Mouse (Mus musculus) urinary bladder, postnatal 10 days (tissue): ENCODE data around the gene Trpm3.
"Not testable (repeated sequence)": the region's sequence is repeated elsewhere in the genome, so short reads cannot be mapped to it uniquely, and the experiment has no call there.

Source experiments
- DNase-seq: peaks from one replicate; pipeline ENCODE4 v3.0.0; 2022; ENCODE audit warnings: low spot score

Trpm3 gene

DNA sequence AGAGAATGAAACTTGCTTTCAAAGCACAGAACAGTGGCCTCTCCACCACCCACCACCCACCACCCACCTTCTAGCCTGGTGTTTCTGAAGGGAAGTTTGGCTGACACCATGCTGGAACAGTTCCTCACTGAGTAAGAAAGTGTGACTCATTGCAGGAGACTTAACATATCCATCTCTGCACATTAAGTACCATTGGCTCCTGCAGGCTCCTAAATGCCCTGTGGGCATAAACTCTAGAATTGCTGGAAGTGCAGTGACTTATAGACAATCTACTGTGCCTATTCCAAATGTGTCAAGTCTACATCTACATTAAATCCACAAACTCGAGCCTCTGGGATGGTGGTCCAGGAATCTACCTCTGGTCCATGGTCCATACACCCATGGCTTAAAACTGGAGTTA lies 840.3 kb downstream of the Trpm3 start:
- no peak for DNase-seq

DNA sequence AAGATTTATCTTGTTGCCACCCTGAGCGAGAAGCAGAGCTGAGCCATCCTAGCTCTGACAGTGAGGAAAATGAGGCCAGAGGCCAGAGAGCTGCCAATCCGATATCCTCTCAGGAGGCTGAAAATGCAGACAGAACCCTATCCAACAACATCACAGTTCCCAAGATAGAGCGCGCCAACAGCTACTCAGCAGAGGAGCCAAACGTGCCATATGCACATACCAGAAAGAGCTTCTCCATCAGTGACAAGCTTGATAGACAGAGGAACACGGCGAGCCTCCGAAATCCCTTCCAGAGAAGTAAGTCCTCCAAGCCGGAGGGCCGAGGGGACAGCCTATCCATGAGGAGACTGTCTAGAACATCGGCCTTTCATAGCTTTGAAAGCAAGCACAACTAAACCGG lies 849.1 kb downstream of the Trpm3 start:
- DNase-seq: no peak

DNA sequence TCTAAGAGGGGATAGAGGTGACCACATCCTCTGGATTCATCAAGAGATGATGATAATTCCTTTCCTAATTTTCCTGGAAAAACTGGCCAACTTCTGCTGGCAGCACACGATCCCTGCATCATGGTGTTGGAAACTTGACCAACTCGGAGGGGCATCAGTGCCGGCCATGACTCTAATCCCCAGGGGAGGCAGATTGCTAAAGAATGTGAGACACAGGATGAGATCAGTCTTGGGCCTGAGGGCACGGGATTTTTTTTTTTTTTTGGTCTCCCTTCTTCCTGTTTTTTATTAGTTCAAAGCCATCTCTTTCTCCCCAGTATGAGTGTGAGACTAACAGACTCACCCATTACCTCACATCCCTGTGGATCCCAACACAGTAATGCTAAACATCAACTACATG lies 855.1 kb downstream of the Trpm3 start:
- no peak for DNase-seq

DNA sequence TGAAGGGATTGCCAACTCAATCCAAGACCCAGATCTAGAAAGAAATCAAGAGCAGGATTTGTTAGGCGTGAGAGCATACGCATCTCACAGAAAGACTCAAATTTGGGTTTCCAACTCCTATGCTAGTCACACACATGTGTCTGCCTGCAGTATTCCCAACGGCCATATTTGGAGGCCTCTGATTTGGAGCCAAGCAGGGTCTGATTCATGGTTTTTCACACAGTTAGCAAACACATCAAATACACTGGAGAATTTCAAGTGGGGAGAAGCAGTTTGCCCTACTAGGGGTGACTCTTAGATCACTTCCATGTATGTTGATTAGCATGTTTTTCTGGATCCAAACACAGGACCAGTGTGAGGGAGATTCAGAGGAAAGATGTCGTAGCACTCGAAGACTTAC lies 855.7 kb downstream of the Trpm3 start:
- DNase-seq: no peak

DNA sequence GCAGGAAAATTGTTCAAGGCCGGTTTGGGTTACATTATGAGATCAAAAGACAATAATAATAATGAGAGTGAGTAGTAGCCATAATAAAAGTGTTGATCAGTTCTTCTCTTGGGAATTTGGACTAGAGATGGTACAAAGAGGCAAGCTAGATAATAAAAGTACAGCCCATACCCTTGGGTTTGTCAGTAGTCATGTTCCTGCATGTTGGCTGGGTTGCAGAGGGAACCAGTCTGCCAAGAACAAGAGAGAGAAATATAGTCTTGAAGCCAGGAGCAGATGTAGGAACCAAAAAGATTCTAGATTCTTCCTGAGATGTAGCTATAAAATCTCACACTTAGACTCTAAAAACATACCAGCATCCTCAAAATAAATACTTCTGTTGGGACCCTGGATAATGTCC lies 861.4 kb downstream of the Trpm3 start:
- DNase-seq: no peak

DNA sequence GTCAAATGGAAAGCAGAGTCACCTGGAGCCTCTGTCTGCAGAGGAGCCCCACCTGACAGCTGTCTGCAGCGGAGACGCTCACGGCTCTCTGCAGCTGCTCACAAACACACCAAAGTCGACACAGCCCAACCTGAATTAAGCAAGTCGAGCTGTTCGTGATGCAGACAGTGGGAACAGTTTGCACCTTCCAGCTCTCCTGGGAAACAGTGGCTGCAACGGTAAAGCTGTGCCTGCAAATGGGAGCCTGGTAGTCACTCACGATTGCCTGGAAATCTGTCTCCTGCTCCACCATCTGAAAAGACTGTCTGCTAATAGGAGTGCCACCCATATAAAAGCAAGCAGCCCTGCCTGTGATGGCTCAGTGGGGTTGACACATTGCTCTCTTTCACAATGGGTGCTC lies 865.0 kb downstream of the Trpm3 start:
- DNase-seq: no peak

DNA sequence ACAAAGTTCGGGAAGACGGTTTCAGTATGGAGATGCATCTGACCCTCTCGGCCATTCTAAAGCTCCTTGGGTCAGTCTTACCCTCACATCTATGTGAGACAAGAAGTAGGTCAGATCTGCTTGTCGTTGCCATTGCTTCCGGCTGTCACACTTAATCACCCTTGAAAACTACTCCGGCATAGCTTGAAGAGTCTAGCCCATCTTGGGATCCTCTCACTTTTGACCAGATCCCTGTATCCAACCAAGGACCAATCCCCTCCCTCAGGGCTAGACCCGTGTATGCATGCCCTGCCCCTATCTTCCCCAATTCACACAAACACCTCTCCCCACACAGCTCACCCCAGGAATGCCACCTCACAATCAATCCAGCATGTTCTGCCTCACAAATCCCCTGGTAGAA lies 867.0 kb downstream of the Trpm3 start:
- no peak for DNase-seq

DNA sequence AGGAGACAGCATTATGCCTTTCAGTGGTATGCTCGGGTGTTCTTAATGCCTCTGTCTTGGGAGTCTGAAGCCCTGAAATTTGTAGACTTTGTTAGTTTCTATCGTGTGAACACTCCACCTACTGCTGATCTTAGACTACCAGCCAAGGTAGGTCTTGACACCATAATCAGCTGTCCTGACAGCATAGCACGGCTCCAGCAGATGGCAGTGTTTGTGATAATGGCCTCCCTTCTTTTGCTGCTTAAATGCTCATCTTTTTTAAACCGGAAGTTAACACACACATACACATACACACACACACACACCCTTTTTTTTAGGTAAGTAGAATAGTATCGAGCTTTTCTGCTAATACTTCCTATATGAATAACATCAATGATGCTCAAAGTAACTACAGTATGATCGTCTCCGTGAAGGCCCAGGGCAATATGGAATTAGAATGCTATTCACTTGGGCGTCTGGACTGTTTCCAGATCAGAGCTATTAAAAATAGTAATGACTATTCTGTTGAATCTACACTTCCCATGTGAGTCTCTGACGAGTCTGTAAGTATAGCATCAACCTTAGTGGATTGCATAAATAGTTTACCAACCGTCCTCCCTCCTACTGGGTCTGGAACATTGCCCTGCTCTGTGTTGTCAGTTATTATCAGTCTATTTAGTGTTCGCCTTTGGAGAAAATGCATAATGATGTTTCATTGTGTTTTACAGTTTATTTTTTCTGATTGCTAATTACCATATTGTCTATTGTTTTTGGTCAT lies 867.8 kb downstream of the Trpm3 start:
- DNase-seq: no peak

DNA sequence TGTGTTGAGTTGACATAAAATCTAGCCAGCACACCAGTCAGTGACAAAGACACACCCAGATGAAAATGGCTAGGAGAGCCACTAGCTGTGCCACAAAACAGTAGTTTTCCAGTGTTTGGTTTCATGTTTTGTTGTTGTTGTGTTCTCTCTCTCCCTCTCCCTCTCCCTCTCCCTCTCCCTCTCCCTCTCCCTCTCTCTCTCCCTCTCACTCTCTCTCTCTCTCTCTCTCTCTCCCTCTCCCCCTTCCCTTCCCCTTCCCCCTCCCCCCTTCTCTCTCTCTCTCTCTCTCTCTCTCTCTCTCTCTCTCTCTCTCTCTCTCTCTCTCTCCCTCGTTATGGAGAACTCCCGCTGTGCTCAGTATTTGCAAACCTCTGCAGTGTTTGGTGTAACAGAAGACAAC lies 874.8 kb downstream of the Trpm3 start:
- DNase-seq: no peak

DNA sequence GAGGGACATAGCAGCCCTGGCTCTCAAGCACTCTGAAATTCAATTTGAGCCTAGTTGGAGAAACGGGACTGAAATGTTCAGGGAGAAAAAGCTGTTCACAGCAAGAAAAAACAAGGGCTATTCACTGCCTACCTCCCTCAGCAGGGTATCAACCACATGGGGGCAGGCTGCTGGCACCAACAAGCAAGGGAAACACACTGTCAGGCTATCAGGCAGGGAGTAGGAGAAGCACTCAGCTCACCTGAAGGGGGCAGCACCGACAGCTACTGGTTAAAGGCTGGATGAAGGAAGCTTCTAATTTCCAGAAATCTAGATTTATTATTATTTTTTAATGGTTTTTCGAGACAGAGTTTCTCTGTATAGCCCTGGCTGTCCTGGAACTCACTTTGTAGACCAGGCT lies 876.7 kb downstream of the Trpm3 start:
- no peak for DNase-seq

DNA sequence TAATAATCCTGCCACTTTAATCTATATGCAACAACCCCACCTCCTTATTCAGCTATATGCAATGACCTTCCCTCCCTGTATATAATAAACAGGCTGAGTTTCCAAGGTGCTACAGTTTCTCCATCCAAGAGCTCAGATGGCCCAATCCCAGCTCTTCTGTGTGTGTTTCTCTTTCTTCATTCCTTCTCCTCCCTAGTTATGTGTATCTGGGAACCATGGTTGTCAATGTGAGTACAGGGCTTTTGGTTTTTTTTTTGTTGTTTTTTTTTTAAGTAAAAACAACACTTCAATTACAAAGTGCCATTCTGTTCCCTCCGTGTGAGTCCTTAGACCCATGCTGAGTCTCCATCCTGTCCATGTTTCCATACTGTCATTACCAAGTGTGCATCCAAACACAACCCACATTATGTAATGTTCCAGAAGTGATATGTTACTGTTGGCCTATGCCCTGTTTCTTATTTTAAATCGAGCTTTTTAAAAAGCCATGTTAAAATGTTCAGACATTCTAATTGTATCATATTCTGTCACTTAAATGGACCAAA lies 879.4 kb downstream of the Trpm3 start:
- DNase-seq: no peak

DNA sequence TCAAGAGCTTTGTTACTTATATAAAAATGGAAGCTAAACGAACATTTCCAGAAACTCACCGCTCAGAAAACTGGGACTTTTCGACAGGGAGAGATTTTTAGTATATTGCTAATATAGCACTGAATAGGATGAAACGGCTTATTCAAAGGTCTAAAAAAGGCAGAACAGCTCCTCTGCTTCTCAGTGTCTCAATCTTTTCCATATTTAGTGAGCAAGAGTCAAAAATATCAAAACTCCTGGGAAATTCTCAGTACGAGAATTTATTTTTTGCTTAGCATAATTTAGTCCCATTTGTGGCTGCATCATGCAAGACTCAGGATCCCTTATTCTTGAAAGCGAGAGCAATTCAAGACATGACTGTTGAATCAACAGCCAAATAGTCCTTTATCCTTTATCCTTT lies 884.1 kb downstream of the Trpm3 start:
- DNase-seq: no peak

DNA sequence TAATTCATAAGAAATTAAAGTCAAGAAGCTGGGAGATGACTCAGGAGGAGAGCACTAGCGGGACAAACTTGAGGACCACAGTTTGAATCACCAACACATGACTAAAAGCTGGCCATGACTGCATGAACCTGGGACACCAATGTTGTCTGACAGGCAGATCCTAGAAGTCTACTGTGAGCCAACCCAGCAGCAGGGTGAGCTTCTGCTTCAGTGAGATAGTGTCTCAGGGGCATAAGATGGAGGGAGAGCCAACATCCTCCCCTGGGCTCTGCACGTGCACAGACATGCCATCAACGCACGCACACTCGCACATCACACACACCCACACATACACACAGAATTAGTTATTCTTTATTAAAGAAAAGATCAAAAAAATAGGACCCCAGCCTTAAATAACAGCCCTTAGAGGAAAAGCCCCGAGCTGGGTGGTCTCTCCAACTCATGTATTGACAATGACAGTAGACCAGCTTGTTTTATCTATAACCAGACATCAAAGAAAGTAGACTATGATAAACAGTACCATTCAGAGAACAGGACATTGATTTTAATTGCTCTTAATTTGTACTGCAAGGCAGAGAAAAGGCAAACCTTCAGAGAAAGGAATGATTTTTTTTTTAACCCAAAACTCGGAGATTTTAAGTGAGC lies 884.6 kb downstream of the Trpm3 start:
- no peak for DNase-seq

DNA sequence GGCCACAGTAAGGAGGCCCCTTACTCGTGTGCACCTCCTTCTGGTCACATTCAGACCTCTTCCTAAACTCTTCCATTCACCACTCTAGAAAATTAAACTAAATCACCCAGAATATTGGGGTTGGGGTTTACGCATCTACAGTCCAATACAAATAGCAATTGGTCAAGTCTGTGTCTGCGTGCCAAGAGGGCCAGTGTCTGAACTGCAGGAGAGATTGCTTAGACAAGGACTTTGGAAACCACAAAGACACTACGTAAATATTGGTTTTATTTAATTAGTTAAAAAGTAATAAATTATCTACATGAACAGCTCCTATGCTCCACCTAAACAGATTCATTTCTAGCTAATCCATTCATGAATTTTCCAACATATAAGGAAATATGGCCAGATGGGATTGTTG lies 886.0 kb downstream of the Trpm3 start:
- no peak for DNase-seq

DNA sequence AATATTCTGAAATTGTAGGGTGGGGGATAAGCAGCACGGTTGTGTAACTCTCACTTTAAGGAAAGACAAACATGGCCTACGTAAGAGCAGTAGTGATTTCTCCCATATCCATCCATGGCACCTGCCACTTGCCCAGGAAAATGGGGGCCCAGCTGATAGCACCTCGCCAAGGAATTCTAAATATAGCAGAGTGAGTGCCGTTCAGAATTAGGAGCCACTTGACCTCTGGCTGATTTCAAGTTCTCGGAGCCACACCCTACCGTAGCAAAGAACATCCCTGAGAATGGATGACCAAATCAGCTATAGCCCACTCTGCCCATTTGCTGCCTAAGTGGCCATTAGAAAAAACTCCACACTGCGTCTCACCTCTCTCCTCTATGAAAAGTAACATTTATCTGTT lies 887.6 kb downstream of the Trpm3 start:
- DNase-seq: no peak

DNA sequence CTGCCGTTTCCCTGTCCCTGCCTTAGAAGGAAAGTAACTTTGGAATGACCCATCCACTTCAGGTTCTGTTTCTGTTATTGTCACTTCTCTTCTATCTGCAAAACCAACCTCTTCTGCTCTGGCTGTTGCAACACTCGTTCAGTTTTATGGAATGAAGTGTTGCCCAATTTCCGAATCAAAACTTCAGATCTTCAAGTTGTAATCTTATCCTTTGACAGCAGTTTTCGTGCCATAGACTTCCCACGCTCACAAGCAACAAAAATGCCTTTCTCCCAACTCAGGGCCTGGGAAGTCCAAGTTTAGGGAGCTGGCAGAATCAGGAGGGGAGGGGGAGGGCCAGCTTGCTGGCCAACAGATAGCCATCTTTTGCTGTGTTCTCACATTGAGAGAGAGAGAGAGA lies 889.4 kb downstream of the Trpm3 start:
- DNase-seq: no peak

DNA sequence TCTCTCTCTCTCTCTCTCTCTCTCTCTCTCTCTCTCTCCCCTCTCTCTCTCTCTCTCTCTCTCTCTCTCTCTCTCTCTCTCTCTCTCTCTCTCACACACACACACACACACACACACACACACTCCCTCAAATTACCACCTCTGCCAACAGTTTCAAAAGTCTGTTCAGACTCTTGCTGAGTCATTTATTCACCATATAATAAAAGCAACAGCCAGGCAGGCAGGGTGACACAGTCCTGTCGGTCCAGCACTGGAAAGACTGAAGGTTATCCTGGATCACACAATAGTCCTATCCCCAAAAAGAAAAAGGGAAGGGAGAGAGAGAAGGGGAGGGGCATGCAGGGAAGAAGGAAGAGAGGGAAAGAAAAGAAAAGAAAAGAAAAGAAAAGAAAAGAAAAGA lies 894.5 kb downstream of the Trpm3 start:
- DNase-seq: not testable (repeated sequence)

DNA sequence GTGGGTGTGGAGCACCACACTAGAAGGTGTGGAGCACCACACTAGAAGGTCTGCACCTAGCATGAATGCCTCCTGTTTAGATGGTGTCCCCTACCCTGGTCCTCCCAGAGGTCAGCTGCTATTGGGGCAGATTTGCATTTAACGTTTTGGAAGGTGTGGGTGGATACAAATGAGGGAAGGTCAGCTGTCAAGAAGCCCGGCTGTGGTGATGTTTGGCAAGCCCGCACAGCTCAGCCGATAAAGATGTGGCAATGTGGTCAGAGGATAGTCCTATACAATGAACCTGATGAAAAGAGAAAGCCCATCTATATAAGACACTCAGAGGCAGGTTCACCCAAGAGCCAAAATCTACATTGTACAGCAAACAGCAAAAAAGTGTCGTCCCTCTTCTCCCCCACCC lies 895.3 kb downstream of the Trpm3 start:
- DNase-seq: no peak

DNA sequence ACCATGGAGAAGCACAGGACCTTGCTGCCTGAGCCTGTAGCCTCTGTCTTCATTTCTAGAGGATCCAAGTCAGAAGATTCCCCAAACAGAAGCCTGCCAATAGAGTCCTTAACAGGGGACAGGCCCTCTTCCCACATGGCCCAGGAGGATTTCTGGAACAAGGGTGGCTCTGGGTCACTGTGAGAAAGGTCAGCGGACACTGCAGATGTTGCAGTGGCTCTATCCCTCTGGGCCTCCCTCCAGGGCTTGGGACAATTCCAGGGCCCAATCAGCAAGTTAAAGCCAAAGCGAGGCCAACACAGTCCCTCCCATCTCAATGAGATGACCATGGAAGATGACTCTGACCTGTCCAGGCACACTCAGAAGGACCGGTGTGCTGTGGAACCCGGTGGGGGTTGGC lies 896.1 kb downstream of the Trpm3 start:
- DNase-seq: no peak

DNA sequence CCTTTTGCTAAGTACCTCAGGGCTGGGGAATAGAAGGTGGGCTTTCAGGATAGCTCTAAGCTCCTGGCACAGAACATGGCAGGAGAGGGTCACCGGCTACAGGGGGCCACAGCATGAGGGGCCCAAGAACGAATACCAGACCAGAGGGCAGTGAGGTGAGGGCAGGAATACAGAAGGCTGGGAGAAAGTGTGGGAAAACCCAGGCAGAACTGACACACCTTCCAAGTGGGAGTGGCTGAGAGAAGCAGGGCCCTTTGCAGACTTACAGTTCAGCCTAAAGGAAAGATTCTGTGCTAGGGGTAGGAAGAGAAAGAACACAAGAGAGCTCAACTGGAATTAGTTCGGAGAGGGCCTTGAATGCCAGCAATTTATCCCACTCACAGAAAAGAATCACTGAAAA lies 896.9 kb downstream of the Trpm3 start:
- no peak for DNase-seq

DNA sequence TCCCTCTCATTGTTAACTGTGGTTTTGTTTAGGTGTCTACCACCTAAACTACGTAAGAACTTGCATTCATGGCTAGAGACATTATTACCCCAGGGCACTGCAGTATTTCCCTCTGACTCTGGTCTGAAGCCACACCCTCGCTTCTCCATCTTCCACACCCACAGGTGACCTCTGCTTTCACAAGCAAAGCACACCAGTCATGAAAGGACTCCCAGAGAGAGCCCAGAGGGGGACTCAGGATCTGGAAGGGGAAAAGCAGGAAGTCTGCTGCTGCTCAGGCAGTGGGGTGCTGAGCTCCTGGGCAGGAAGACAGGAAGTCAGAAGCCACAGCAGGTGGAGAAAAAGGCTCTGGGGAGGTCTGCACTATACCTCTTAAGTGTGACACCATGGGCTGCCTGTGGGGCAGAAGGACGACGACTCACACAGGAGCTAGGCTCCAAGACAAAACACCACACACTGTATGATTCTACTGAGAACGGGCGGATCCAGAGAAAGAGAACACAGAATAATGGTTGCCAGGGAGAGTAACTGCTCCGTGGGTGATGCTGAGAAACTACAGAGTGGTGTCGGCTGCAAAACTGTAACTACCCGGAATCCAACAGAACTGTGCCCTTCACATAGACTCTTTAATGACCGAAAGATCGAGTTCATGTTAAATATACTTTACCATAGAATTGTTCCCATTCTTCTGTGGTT lies 898.1 kb downstream of the Trpm3 start:
- DNase-seq: no peak

DNA sequence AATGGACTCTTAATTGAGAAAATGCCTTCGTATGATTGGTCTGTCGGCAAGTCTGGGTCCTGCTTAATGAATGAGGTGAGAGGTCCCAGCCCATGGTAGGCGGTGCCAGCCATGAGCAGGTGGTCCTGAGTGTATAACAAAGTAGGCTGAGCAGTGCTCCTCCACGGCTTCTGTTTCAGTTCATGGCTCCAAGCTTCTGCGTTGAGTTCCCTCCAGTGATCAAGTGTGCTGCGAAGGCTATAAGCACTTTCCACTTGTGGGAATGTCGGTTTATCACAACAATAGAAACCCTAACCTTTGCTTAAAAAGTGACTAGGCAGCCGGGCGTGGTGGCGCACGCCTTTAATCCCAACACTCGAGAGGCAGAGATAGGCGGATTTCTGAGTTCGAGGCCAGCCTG lies 898.7 kb downstream of the Trpm3 start:
- DNase-seq: no peak

DNA sequence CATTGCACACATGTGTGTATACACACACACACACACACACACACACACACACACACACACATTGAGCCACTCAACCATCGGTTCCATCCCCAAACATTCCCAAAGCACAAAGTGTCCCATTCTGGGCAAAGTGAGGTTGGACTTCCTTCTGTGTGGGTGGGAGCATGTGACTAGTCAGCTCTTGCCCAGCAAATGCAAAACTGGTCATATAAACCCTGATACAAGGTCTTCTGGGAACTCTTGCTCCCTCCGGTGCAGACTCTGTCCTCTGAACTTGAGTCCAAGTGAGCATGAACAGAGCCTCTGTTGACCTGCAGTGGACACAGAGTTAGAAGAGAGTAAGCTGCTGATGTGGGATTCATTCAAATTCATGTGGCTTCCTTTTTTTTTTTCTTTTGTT lies 899.5 kb downstream of the Trpm3 start:
- DNase-seq: no peak
